ENCODE assay signal across 8 mouse cellular contexts in genomic region chr15:86058394-86058915, GRCm38 (mm10). TPM values are rescaled to one million over a fixed set of nuclear protein-coding genes. Genes with fewer than 3 reads are reported as not detected.
A peak's percentile ranks its signal among the peaks of the same experiment; 100 is the strongest.
DNase-seq lines count a peak whose midpoint lies in the region; ATAC-seq and TF ChIP-seq lines count a peak whose summit lies in the region.

No protein-coding gene starts in this region.

- H3K27ac ChIP-seq in hindbrain, embryonic 11.5 days (ENCODE audit: low read depth, low read length), result peak overlapping the region; percentile 74
- peak overlapping the region; percentile 73 for H3K27ac ChIP-seq in lung, postnatal 0 days (ENCODE audit: low read length)

- WGBS in hindbrain, embryonic 11.5 days, result under 1% methylated on average over 43 of the region's 70 CpGs
- under 1% methylated on average over 41 of the region's 70 CpGs for WGBS in lung, postnatal 0 days

- H3K4me2 ChIP-seq in hindbrain, embryonic 11.5 days (replicated peaks; ENCODE audit: low read depth, low read length), result peak overlapping the region; percentile 88
- H3K4me2 ChIP-seq in lung, postnatal 0 days (replicated peaks; ENCODE audit: low read depth, low read length), result peak overlapping the region; percentile 99

- DNase-seq in Muller cell, postnatal 12 days (ENCODE audit: inconsistent ontology term), result peak; percentile 94
- DNase-seq in cerebellum, postnatal 10 days, result peak; percentile 97 to 98
- DNase-seq in frontal cortex, adult 2 months (ENCODE audit: extremely low spot score in 1 of 2, low spot score in 1 of 2), result peak; percentile 70 to 87
- DNase-seq in hindbrain, embryonic 11.5 days (ENCODE audit: low spot score), result peak; percentile 89
- DNase-seq in layer of hippocampus, postnatal 10 days (ENCODE audit: low spot score in 2 of 2), result peak; percentile 86 to 92
- peak; percentile 91 for DNase-seq in lung, postnatal 0 days (ENCODE audit: low spot score)
- peak; percentile 45 for DNase-seq in retina, adult 2 months (ENCODE audit: low read depth, low spot score)
- DNase-seq in thymus, postnatal 14 days, result peak; percentile 89

- no peaks in the 10 kb centered on the region for H3K9me3 ChIP-seq in hindbrain, embryonic 11.5 days (ENCODE audit: control insufficient read depth, low read length)
- no peaks in the 10 kb centered on the region for H3K9me3 ChIP-seq in lung, postnatal 0 days (ENCODE audit: low read length)

- no peak for TF ChIP-seq EP300 in lung, postnatal 0 days (IDR thresholded peaks at IDR 0.05)

- peak; percentile 67 for ATAC-seq in hindbrain, embryonic 11.5 days (ENCODE audit: low FRiP score)
- ATAC-seq in lung, postnatal 0 days, result peak; percentile 86

- peak overlapping the region; percentile 87 for H3K4me3 ChIP-seq in hindbrain, embryonic 11.5 days (ENCODE audit: low read depth, low read length)
- peak overlapping the region; percentile 83 for H3K4me3 ChIP-seq in lung, postnatal 0 days (ENCODE audit: low read depth, low read length)

- H3K36me3 ChIP-seq in hindbrain, embryonic 11.5 days (ENCODE audit: control insufficient read depth, insufficient read depth, low read length), result no peaks in the 10 kb centered on the region
- H3K36me3 ChIP-seq in lung, postnatal 0 days (ENCODE audit: insufficient read depth, low read length), result no peaks in the 10 kb centered on the region

- peak overlapping the region; percentile 94 for H3K9ac ChIP-seq in hindbrain, embryonic 11.5 days (ENCODE audit: low read depth, low read length)
- H3K9ac ChIP-seq in lung, postnatal 0 days (replicated peaks; ENCODE audit: low read depth), result peak overlapping the region; percentile 69

- TF ChIP-seq CTCF in lung, postnatal 0 days (IDR thresholded peaks at IDR 0.05), result no peak

- H3K27me3 ChIP-seq in hindbrain, embryonic 11.5 days (ENCODE audit: control insufficient read depth, insufficient read depth, low read length), result no peaks in the 10 kb centered on the region
- no peaks in the 10 kb centered on the region for H3K27me3 ChIP-seq in lung, postnatal 0 days (replicated peaks; ENCODE audit: insufficient read depth, low read length)

- H3K4me1 ChIP-seq in hindbrain, embryonic 11.5 days (replicated peaks; ENCODE audit: control insufficient read depth, insufficient read depth, low read length), result no peaks in the 10 kb centered on the region
- H3K4me1 ChIP-seq in lung, postnatal 0 days (ENCODE audit: insufficient read depth, low read depth, low read length), result peaks cover 17% of the 10 kb centered on the region

RNA-seq across cellular contexts. Expression of gene Gramd4, which starts 1.0 kb away (rescaled TPM):
- polyA plus RNA-seq in frontal cortex, adult 2 months (2012; rRNA removed), result 32.2 and 39.5 TPM in 2 replicates
- polyA plus RNA-seq in hindbrain, embryonic 11.5 days (2014; fragmentation: Nextera tagmentation; extraction: Ambion mirVana), result 8.7 and 10.1 TPM in 2 replicates
- total RNA-seq in layer of hippocampus, postnatal 10 days (2021), result 10 to 100 TPM; 35.3 to 40.2 TPM
- 9.9 and 11.1 TPM in 2 replicates for polyA plus RNA-seq in lung, postnatal 0 days (2015; fragmentation: Nextera tagmentation; extraction: Ambion mirVana)

RNA-seq across cellular contexts. Expression of gene Celsr1, which starts 24.9 kb away (rescaled TPM):
- 1.9 and 2.6 TPM in 2 replicates for polyA plus RNA-seq in frontal cortex, adult 2 months (2012; rRNA removed)
- 4.6 and 5.1 TPM in 2 replicates for polyA plus RNA-seq in hindbrain, embryonic 11.5 days (2014; fragmentation: Nextera tagmentation; extraction: Ambion mirVana)
- 1 to 10 TPM; 6.7 to 7.4 TPM for total RNA-seq in layer of hippocampus, postnatal 10 days (2021)
- polyA plus RNA-seq in lung, postnatal 0 days (2015; fragmentation: Nextera tagmentation; extraction: Ambion mirVana), result 2.1 and 2.2 TPM in 2 replicates

Comparison
In these comparisons a context has a peak if more than half of its experiments do, and no peak if none do; other contexts are left out.
1. Peak in every context shown above with its lines: DNase-seq, ATAC-seq, H3K4me3 ChIP-seq and H3K27ac ChIP-seq.
2. DNase-seq: peak in every context shown above with its lines; median percentile 98 in cerebellum, postnatal 10 days; 94 in Muller cell, postnatal 12 days; 91 in lung, postnatal 0 days; 89 in hindbrain, embryonic 11.5 days; 89 in layer of hippocampus, postnatal 10 days; 89 in thymus, postnatal 14 days; 78 in frontal cortex, adult 2 months; 45 in retina, adult 2 months.